Mouse (Mus musculus): ENCODE measurements around the gene Prss27.
A peak's percentile ranks its signal among the peaks of the same experiment; 100 is the strongest.

Gene Prss27

DNA sequence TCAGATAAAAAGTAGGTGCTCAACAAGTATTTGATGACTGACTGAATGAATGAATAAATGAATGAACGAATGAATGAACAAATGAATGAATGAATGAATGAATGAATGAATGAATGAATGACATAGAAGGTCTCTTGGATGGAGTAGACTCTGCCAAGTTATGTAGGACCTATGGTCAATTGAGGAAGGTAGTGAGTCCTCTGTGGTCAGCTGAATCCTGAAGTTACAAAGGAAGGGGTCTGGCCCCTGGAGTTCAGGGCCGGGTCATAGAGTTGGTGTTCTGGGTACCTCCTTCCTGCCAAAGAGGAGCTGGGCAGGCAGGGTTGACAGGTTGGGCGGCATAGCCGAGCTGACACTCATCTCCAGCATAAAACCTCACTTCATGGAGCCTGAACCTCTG is at the start of gene Prss27:
Gene Prss27 (plus strand): TSS at position 301 of the 400 bp plus-strand sequence.
- DNase-seq (ENCODE audit: low spot score in 2 of 2): no peak

DNA sequence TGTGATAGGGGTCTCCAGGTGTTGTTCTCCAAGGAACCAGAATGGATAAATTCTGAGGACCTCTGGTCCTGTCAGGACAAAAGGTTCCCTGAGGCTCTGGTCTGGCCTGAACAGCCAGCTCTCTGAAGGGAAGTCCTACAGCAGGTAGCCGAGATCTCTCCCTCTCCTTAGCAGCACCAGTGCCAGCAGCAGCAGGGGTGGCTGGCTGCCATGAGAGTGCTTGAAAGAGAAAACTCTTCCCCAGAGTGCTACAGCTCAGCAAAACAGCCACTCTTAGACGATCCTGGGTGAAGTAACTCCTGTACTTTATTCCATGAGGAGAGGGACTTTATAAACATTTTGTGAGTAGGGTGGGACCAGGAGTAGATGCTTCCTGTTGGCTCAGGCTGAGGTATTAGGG is 48.1 kb upstream of the Prss27 start:
- peak; percentile 46 to 52 for DNase-seq (ENCODE audit: low spot score in 2 of 2)

DNA sequence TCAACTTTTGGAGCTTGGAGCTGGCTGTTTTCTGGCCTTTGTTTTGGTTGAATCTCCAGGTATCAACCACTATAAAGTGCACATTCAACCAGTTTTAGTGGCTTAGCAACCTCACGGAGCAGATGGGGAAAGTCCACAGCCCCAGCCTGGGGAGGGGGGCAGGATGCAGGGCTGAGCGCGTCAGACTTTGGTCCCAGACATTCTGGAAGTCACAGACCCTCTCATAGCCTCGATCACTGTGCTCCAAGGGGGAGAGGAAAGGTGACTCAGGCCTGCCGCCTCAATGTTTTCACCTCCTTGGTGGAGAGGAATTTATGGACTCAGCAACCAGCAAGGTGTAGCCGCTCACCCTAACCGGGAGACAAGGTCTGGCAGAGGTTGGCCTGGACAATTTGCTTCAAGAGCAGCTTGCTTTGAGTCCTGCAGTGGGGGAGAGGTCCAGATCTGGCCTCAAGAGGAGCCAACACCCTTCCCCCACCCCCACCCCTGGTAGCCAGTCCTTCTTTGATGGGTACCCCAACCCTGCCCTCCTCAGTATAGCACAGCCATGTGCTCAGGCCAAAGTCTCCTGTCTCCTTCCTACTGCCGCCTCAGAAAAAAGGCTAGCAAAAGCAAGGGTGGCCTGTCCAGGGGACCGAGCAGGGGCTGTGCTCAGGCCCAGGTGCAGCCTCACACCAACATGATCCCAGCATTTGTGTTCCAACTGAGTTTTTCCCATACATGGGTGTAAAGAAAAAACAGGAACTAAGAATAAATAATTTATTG is 45.0 kb upstream of the Prss27 start:
- DNase-seq (ENCODE audit: low spot score in 2 of 2): no peak

DNA sequence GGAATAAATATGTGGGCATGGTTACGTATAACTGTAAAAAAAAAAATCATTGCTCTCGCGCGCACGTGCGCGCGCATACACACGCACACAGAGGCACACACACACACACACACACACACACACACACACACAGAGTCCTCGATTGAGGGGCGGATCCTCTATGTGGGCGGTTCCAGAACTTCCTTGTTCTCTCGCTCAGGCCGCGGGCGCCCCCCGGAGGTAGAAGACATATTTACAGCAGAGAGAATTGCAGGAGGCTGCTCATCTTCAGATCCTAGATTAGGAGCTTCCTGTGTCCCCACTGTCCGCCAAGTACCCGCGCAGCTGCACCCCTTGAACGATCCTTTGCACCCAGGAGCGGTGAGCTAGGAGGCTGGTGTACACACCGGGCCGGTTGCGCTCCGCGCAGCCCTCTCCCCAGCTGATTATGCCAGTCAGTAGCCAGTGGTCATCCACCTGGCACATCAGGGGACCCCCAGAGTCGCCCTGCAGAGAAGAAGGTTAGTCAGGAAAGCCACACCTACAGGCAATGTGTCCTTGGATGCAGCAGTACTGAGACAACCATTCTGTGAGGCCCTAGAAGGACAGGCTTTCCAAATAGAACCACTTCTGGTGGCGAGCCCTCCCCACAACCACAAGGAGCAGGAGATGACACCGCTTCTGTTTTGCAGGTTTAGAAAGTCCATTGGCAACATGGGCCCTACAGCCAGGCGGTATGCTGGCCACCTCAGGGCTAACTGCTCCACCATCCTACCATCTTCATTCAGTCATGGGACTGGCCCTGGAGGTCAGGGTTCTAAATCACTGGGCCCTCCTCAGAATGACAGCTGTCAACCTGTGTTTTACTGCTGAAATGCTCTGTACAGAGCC is 44.1 kb upstream of the Prss27 start:
- DNase-seq (ENCODE audit: low spot score in 2 of 2): peak; percentile 95 to 96

DNA sequence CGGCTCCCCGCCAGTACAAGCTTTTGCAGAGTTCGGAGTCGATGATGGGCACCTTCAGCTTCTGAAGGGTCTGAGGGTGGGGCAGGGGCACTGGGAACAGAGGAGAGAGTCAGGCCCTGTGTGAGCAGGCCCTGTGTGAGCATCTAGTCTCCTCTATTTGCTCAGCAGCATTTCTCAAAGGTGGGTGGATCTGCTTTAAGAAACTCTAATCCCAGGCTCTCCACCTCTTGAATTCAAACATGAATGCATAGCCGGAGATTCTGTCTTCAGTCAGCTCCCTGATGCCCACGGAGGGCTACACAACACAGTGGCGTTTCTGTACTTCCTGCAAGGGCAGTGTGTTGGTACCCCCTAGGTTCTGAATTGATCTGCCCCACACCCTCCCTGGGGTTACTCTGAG is 43.3 kb upstream of the Prss27 start:
- DNase-seq (ENCODE audit: low spot score in 2 of 2): no peak

DNA sequence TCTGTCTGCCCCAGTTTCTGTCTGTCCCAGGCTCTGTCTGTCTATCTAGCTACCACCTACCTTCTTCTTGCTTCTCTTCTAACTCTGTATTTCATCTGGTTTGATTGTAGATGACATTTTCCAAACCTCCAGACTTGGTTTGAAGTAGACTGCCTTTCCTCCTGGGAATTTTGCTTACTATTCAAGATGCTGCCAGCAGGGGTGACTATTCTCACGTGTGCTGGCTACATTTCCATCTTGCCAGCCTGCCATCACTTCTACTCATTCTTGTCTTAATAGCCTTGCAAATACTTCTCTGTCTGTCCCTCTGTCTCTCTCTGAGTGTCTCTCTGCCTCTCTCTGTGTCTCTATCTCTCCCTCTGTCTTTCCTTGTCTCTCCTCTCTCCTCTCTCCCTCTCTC is 42.5 kb upstream of the Prss27 start:
- DNase-seq (ENCODE audit: low spot score in 2 of 2): no peak

DNA sequence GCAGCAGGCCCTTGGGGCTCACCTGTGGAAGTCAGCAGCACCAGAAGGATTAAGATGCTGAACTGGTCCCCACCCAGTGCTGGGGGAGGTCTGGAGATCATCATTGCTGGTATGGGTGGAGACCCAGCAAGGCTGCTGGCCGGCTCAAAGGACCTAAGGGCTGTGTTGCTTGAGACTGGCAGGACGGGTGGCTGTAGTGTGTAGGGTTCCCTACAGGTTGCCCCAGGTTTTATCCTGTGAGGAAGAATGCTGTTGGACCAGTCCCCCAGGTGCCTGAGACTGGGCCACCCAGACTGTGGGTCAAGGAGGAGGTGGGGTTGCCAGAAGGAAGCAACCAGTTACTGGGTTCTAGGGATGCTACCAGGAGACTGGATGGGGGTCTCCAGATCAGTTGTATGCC is 40.0 kb upstream of the Prss27 start, which contains the start of gene Prss22:
Gene Prss22 (minus strand): TSS at position 200 of the 400 bp plus-strand sequence.
- no peak for DNase-seq (ENCODE audit: low spot score in 2 of 2)

DNA sequence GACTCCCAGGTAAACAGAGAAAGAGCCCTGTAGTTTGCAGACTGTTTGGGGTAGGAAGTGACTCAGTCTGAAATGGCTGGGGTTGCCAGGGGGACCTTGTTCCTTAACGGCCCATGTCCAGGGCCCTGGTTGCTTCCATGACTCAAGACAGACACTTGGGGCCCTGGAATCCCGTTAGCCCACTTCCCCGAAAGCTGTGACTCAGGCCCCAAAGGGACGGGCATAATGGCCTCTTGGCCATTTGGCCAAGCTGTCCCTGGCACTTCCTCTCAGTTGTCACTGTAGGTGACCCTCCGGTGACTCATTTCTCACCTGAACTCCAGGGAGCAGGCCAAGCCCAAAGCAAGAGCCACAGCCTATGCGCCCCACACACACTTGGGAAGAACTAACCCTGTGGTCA is 39.6 kb upstream of the Prss27 start:
- DNase-seq (ENCODE audit: low spot score in 2 of 2): no peak

DNA sequence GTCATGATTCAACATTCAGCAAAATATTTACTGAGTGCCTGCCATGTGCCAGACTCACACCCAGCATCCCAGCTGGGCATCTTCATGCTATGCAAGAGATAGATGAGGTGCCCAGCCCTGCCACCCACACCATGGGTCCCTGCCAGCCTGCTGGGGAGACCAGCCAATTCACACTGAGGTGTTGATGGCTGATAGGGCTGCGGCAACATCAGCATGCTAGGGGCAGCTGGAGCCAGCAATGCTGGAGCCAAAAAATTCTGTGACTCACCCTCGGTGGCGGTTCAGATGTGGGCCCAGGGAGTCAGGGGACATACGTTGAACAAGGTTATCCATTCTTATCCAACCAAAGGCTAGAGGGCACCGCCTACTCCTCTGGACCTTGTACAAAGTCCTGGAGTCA is 37.5 kb upstream of the Prss27 start:
- peak; percentile 76 to 83 for DNase-seq (ENCODE audit: low spot score in 2 of 2)

DNA sequence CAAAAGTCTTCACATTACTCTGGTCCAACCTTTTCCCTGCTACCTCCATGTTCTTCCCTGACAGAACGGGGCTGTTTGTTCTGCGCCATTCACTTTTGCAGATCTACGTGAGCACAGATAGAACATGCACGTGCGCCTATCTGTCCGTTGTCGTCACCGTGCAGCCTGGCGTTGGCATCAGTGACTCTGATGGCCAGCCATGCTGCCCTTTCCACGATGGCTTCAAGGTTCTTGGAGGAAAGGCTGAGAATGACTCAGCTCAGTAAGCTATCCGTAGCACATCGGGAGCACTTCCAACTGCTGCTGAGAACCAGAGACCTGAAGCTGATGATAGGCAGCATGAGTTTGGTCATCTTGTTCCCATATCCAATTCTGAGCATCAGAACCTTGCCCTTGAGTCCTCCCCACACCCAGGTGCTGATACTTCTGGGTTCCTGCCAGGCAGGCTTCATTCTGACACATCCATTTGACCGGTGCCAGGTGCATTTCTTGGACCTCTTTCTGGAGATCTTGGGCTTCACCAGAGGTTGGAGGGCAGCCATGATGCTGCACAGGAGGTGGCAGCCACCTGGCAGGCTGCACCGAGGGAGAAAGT is 33.8 kb upstream of the Prss27 start:
- no peak for DNase-seq (ENCODE audit: low spot score in 2 of 2)

DNA sequence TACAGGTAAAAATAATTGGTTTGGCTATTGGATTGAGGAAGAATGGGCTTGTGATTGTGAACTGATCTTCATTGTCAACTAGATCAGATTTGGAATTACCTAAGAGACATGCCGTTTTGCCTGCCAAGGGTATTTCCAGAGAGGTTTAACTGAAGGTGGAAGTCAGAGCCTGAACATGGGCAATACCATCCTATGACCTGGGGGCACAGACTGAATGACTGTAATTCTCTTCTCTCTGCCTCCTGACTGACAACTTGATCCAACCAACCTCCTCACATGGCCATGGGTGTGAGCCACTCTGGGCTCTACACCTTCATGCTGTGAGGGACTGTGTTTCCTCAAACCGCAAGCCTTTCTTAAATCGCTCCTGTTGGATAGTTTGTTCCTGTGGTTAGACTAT is 32.9 kb upstream of the Prss27 start:
- no peak for DNase-seq (ENCODE audit: low spot score in 2 of 2)

DNA sequence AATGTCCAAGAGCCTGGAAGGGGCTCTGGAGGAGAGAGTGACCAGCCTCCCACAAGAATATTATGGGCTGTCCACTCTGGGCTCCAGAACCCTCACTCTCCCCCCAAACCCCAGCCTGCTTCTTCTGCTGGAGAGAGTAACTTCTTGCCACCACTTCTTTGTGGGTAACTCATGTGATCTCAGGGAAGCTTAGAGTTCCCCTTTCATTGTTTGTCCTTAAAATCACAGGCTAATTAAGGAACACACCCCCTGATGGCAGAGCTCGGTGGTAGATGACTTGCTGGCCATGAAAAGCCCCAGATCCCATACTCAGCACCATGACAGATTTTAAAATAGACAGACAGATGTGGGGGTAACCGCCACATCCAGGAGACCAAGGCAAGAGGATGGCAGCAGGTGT is 31.0 kb upstream of the Prss27 start:
- no peak for DNase-seq (ENCODE audit: low spot score in 2 of 2)

DNA sequence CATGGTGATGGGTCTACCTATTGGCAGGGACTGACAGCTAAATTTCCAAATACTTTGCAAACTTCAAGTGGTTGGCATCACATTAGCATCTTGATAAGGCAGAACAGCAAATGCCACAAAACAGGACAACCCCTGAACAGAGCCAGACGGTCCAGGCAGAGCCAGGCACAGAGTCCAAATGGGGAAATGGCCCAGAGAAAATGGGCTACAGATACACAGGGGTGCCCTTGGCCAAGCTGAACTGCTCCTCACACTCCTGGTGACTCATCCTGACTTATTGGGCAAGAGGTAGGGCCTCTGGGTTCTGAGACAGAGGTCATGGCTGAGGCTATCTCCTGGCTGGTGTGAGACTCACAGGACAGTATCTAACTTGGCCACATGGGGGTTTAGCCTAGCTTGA is 30.6 kb upstream of the Prss27 start:
- DNase-seq (ENCODE audit: low spot score in 2 of 2): no peak

DNA sequence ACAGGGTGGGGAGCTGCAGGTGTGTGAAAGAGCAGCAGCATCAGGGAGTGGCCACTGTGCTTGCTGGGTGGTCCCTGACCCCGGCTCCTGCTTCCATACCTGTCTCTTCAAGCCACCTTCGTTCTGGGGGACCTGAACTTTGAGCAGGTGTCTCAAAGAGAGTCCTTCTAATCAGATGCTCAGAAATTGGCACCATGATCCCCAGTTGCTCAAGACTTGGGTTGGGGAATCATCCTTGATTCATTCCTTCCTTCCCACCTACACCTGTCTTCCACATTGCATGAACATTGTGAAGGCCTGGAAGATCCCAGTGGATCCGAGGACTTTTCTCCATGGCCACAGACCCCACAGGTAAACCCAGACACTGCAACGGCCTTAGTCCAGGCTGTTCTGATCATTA is 29.8 kb upstream of the Prss27 start:
- no peak for DNase-seq (ENCODE audit: low spot score in 2 of 2)

DNA sequence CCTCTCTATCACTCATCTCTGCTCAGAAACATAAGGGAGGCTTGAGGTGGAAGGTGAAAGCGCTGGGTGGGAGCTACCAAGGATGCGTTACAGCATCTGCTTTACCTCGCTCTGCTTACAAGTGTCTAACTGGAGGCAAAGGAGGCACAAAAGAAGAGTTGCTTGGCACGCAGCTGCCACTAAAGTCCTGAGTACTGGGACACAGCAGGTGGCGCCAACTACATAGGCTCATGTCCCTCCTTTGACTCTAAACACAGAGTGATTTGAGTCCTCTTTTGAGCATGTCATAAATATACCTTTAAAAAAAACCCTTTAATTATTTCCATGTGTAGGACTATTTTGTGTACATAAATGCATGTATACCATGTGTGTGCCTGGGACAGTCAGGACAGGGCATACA is 28.3 kb upstream of the Prss27 start:
- no peak for DNase-seq (ENCODE audit: low spot score in 2 of 2)

DNA sequence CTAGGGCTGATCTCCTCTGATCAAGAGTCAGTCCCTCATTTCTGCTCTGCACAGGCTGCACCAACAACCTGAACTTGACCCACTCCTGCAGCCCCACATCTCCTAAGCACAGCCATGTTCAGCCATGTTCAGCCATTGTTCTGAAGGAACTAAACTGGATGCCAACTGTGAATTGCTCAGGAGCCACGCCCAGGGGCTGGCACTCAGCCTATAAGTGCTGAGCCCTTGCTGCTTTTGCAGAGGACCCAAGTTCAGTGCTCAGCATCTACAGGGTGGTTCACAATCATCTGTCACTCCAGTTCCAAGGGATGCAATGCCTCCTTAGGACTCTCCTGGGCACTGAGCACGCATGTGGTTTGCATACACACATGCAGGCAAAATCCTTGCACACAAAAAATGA is 25.0 kb upstream of the Prss27 start:
- no peak for DNase-seq (ENCODE audit: low spot score in 2 of 2)

DNA sequence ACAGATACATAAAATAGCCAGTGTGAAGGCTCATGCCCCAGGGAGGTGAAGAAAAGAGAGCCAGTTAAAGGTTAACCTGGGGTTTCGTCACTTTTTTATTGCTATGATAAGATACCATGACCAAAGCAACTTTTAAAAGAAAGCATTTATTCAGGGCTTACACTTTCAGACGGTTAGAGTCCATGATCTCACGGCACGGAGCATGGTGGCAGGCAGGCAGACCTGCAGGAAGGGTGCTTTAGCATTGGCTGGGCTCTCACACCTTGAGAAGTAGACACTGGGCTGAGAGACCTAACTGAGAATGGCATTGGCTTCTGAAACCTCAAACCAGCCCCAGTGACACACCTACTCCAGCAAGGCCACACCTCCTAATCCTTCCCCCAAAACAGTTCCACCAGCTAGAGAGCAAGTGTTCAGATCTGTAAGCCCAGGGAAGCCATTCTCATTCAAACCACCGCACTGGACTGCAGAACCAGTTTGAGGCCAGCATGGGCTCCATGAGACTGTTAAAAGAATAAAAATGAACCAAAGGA is 23.4 kb upstream of the Prss27 start:
- no peak for DNase-seq (ENCODE audit: low spot score in 2 of 2)

DNA sequence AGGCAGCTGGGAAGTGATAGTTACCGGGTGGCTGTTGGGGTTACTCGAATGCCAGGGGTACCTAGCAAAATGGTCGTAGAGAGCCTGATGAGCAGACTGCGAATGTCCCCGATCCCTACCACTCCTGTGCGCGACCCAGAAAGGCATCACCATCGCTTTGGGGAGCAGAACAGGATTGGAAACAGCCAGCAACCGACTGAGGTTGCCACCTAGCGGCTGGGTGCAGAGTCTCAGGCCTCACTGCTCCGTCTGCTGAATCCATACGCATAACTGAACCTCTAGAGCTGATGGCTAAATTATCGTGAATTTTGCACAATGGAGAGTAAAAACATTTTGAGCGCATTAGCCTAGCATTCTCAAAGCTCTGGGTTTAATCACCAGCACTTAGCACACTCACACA is 22.2 kb upstream of the Prss27 start:
- no peak for DNase-seq (ENCODE audit: low spot score in 2 of 2)

DNA sequence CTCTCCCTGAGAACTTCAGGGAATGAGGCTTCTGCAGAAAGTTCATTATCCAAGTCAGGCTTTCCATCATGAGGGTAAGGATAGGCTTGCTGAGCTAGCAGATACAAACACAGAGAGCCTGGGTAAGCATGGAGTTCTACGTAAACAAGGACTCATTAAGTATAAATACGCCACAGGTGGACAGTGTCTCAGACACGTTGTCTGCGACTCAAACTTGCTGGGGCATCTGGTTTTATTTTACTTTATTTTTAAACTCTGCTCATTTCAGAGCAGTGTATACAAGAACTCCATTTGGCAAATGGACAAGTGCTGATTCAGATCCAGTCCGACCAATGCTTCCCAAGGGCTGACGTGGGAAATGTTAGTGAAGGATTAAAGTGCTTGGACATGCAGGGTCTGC is 17.2 kb upstream of the Prss27 start:
- DNase-seq (ENCODE audit: low spot score in 2 of 2): no peak

DNA sequence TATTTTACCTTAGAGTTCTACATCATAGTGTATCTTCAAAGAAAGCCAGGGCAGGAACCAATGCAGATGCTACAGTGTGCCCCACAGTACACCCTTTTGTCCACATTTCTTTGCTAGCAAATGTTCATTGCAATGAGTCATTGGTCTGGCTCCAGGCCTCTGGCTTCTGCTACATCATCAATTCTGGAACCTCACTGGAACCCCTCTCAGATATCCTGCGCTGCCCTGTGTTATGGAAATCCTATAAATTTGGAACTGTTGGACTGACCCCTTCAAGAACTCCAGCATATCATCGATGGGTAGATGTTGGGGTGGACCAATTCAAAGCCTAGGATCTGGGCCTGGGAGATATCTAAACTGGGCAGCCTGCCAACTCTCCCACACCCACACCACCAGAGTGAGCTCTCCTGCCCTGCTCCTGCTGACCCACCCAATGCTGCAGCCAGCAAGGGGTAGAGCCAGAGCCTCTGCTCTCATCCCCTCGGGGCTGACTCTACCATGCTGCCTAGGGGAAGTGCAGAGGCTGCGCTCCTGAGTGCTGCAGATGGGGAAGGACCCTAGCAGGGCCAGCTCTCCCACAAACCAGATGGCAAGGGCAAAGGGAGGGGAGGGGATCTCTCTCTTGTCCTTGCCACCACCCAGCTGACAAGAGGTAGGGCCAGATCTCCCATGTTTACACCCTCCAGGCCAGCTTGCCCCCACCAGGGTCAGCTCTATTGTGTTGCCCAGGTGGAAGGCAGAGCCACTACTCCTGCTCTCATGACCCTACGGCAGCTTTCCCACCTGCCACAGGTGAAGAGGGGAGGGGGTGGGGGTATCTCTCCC is 16.4 kb upstream of the Prss27 start:
- no peak for DNase-seq (ENCODE audit: low spot score in 2 of 2)

DNA sequence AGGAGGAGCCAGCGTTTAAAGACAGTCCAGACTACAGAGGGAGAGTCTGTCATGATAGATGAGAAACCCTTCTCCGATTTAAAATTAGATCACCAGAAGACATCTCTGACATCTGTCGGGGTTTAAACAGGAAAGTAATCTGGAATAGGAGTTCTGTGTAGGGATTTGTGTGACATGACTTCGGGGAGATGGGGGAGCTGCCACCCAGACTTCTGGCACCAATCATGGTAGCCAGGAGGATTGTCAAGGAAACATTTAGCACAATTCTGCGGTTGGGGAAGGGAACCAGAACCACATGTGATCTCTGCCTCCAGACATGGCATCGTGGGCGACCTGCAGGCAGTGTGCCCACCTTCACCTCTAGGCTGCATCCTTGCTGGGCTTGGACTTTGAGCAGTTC is 8.5 kb upstream of the Prss27 start:
- no peak for DNase-seq (ENCODE audit: low spot score in 2 of 2)

DNA sequence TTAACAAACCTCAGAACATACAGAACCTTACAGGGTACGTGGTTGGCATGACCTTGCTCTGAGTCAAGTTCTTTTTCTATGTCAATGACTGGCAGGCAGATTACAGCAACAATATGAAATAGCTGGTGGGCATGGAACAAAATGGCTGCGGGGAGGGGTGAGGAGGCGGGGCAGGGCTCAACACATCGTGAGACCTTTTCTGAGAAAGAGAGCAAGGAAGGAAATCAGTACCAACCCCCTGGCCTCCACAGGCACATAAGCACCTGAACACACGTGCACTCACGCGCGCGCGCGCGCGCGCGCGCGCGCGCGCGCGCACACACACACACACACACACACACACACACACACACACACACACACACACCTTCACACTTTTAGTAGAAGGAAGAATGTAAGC is 7.4 kb upstream of the Prss27 start:
- DNase-seq (ENCODE audit: low spot score in 2 of 2): no peak
